Mouse (Mus musculus) hindlimb bud, embryonic 11.5 days (tissue): ENCODE measurements at regions not wholly inside any gene's neighbourhood (a gene's known extent, or its start where the extent isn't known, plus 50 kb on each side); places are given as distances from the start of the nearest gene placed in this dataset.

ENCODE experiments used
- DNase-seq: peaks from one replicate; pipeline ENCODE4 v3.0.0-alpha.2; 2012; ENCODE audit warnings: low read depth, low spot score; ENCODE audit errors: extremely low spot score

DNA sequence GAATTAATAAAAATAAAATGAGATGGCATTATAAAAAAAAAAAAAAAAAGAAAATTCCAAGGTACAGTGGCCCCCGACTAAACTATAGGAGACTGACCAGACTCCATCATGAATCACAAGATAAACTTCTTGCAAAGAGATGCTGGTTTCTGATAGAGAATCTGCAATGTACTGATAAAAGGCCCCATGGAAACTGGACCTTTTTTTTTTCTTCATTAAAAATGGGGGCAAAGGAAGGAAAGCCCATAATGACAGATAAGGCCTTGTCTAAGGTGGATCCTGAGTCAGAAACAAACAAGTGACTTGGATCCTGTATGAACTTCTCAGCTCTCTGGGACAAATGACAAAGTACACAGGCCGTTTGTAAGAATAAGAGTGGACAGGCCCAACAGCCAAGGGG, 344.7 kb upstream of the Nfe2l3 start:
- no peak for DNase-seq

- no peak for DNase-seq
Measured at GRCm38 (mm10) chr6:51088641-51089372, 343.7 kb upstream of the Nfe2l3 start.

GRCm38 (mm10) chr6:51093196-51093595, 339.3 kb upstream of the Nfe2l3 start:
- no peak for DNase-seq

DNA sequence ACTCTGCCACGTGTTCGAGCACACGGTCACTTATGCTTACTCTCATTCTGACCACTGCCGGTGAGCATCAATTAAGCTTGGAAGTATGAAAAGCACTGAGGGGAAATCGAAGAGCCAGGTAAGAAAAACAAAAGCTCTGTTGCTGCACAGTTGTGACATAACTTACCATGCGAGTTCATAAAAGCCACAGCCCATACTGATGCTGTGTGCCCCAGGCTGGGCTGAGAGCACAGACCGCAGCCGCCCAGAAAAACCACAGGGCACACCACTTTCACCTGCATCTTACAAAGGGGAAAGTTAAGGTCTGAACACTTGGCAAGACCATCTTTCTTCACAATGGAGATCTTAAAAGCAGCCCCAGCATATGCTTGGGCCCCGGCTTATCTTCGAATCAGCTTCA, 338.2 kb upstream of the Nfe2l3 start:
- no peak for DNase-seq

DNA sequence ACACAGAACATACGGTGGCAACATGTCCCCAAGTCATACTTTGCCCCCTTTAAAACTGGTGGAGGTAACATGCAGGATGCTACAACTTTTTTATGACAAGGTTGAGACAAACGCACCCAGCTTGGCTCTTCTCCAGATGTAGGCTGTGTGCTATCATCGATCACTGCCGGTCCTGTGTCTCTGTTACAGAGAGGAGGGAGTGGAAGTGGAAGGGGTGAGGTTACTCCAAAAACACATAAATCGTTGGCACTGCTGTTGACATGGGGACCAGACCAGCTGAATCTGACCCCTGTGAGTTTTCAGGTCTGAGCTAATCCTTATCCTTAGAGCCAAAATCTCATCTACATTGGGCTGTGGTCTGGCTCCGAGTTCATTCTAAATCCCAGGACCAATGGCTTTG, 335.0 kb upstream of the Nfe2l3 start:
- DNase-seq: no peak

DNA sequence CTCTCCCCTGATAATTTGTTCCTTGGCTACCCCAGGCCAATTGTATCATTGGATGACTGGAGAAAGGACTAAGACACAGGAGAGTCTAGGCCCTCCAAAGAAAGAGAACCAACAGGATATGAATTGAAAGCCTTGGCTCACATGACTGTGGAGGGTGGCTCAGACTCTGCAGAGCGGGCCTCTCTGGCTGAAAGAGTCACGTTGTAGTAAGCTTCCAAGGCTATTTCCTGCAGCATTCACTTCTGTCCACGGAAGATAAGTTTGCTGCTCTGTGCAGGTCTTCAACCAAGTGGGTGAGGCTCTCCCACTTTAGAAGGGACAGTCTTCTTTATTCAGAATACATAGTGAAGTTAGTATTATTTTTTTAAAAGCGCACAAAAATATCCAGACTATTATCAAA, 332.1 kb upstream of the Nfe2l3 start:
- DNase-seq: no peak

DNA sequence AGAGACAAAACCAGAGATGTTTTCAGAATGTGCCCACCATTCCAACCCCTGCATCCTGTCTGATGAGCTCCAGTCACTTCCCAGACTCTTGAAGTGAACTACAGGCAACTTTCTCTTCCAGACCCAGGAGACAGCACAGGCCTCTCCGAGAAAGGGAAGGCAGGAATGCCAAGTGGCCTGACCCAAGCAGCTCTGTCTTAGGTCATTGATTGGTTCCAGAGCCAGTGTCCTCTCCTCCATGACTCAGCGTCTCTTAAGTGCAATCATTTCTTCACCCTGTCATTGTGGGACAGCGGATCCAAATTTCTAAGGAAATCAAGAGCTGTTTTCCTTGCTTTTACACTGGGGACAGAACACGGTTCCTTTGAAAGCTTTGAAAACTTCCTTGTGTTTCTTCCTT, 329.2 kb upstream of the Nfe2l3 start:
- DNase-seq: no peak

- DNase-seq: no peak
Measured at GRCm38 (mm10) chr6:51104336-51104735, 328.1 kb upstream of the Nfe2l3 start.

DNA sequence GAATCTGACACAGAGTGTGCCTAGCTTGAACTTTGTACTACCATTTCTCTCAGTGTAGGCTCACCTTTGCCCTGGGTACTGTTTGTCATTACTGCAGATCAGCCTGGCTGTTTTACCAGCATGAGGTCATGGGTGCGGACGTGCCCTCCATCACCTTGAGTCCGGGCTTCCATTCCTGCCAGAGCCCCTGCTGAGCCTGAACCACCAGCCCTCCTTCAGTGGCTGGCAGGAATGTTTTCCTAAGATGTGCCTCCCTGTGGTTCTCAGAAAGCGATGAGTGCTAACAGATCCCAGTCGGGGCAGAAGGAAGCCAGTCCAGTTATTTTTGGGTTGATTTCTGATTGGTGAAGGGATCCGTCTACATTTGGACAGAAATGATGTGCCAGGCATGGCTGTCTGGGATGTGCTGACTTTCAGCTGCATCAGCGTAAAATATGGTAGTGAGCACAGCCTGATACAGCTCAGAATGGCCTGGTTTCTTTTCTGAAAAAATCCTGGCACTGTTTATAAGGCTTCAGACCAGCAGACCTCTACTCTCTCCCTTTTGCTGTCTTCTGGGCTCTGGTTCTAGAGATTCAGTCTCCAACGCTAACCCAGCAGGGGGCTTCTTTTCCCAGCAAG, 324.0 kb upstream of the Nfe2l3 start:
- DNase-seq: no peak

DNA sequence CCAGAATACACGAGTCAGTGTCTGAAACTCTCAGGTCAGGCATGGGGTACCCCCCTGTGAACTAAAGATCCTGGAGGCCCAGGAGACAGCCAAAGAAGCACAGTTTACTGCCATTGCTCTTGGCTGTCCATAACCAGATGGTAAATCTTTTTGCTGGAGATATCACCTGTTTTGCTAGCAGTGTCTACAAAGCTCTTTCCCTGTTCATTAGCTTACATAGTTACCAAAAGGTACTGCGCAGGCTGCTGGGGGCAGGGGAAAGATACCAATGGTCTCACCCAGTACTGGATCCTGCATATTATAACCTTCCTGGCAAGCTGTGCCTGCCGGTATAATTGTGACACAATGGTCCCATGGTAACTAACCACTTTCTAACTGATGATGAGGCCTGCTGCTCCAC, 321.9 kb upstream of the Nfe2l3 start:
- DNase-seq: no peak

GRCm38 (mm10) chr6:51114604-51115333, 317.7 kb upstream of the Nfe2l3 start:
- no peak for DNase-seq

- DNase-seq: no peak
Measured at GRCm38 (mm10) chr6:51118833-51119535, 313.5 kb upstream of the Nfe2l3 start.

DNA sequence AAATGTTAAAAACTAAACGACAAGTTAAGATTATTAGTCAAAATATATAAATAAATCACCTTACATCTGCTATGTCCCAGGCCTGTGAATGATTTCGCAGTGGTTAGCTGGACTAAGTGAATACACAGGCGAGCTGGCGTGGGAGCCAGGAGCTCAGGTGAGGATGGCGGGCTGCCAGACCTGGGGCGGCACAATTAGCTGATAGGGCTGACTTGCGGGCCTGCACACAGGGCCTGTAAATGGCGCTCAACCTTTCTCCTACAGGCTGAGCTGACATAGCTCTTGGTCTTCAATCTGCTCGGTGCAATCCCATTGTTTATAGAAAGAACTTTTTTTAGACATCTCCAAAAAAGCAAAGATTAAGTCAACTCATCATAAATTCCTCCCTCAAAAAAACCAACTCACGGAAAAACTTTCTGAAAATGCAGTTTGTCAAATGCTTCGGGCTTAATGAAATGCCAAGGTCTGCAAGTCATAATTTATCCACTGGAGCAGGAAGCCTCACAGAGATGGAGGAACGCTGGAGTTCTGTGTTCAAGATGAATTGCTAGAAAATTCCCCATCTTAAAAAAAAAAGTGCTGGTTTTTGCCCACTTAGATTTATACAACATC, 312.7 kb upstream of the Nfe2l3 start:
- no peak for DNase-seq

GRCm38 (mm10) chr6:51122941-51123340, 309.5 kb upstream of the Nfe2l3 start:
- DNase-seq: no peak

GRCm38 (mm10) chr6:51127851-51128250, 304.6 kb upstream of the Nfe2l3 start:
- DNase-seq: no peak

DNA sequence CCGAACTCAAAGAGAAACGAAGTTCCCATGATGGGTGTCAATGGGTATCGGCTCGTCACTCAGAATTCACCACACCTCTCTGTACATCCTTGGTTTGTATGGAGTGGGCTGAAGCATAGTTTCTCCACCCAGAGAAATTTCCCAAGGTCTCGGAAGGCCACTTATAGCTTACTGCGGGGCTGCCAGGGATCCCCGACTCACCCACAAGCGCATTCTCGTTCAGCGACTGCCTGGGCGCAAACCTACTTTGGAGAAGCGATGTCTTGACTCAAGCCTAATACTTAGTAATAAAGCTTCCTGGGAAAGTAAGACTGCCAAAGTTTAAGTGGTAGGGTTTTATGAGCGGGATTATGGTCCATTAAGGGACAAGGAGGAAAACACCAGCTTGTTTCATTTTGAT, 303.4 kb upstream of the Nfe2l3 start:
- DNase-seq: no peak

DNA sequence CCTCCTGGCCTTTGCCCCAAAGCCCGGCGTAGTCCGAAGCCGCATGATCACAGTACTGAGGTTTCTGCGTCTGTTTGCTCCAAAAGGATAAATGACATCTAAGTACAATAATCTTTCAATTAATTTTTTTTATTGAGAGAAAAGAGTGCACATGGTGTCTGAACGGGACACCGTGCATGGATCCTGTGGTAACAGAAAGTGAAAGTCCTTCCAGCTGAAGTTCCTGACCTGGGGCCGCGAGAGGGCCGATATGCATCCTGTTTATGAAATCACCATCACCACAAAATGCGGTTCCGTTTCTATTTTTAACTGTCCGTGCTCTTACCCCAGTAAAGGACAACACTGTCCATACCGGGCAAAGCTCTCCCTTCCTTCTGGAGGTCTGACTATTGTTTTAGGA, 302.9 kb upstream of the Nfe2l3 start:
- DNase-seq: no peak

GRCm38 (mm10) chr6:51144762-51145161, 287.7 kb upstream of the Nfe2l3 start:
- DNase-seq: no peak

GRCm38 (mm10) chr6:51145863-51146262, 286.6 kb upstream of the Nfe2l3 start:
- no peak for DNase-seq

GRCm38 (mm10) chr6:51148821-51149220, 283.6 kb upstream of the Nfe2l3 start:
- no peak for DNase-seq

- no peak for DNase-seq
Measured at GRCm38 (mm10) chr6:51150066-51150465, 282.4 kb upstream of the Nfe2l3 start.
